Mouse (Mus musculus) embryonic fibroblast, embryonic 13.5 days (primary cell): ENCODE data around the gene 4933428G20Rik.

Experiments used
- CTCF ChIP-seq: IDR thresholded peaks from 2 replicates; pipeline ENCODE4 v1.5.1; 2011; ENCODE audit warnings: mild to moderate bottlenecking, control low read depth, low read length, moderate library complexity, borderline replicate concordance; ENCODE audit not compliant: insufficient read depth
- POLR2A ChIP-seq: IDR thresholded peaks from 2 replicates; pipeline ENCODE4 v1.6.1; 2011; ENCODE audit warnings: low read depth, mild to moderate bottlenecking, control low read depth, low read length, moderate library complexity

GRCm38 (mm10) chr11:97523827-97524261 lies 23.7 kb upstream of the 4933428G20Rik start:
- no peak for TF ChIP-seq CTCF
- no peak for TF ChIP-seq POLR2A
